Mouse (Mus musculus) liver, adult 2 months (tissue): Measurements from ENCODE around the gene Rabep2. TPM values are rescaled to one million over a fixed set of nuclear protein-coding genes. Genes with fewer than 3 reads are reported as not detected.

Experiments
- DNase-seq: peaks from one replicate; pipeline ENCODE4 v3.0.0-alpha.2; 2011; ENCODE audit warnings: low read depth, low spot score; ENCODE audit errors: extremely low read depth
- H3K27ac ChIP-seq: fragments of 200-500 bp; replicated peaks from 2 replicates; pipeline ENCODE4 v1.5.1; 2012; ENCODE audit warnings: low read depth, mild to moderate bottlenecking, control low read depth, inconsistent platforms, low read length; ENCODE audit not compliant: insufficient read depth
- H3K27me3 ChIP-seq: fragments of 200-500 bp; 2 replicates; pipeline ENCODE4 v1.6.1; 2012; ENCODE audit warnings: mild to moderate bottlenecking, moderate library complexity, low read length, inconsistent platforms; ENCODE audit not compliant: control insufficient read depth, insufficient read depth
- H3K36me3 ChIP-seq: fragments of 200-500 bp; 2 replicates; pipeline ENCODE4 v1.6.1; 2012; ENCODE audit warnings: low read length, inconsistent platforms; ENCODE audit not compliant: control insufficient read depth, insufficient read depth
- H3K4me1 ChIP-seq: fragments of 200-500 bp; 2 replicates; pipeline ENCODE4 v1.6.1; 2011; ENCODE audit warnings: low read length; ENCODE audit not compliant: control insufficient read depth, insufficient read depth
- H3K4me3 ChIP-seq: fragments of 200-500 bp; 2 replicates; pipeline ENCODE4 v1.5.1; 2011; ENCODE audit warnings: low read depth, mild to moderate bottlenecking, control low read depth, low read length, moderate library complexity; ENCODE audit not compliant: insufficient read depth
- H3K79me2 ChIP-seq: fragments of 200-500 bp; 2 replicates; pipeline ENCODE4 v1.6.1; 2012; ENCODE audit warnings: inconsistent platforms, mild to moderate bottlenecking, low read length, moderate library complexity; ENCODE audit not compliant: control insufficient read depth, insufficient read depth
- H3K9ac ChIP-seq: fragments of 200-500 bp; 2 replicates; pipeline ENCODE4 v1.6.1; 2012; ENCODE audit warnings: low read depth, mild to moderate bottlenecking, control low read depth, inconsistent platforms, low read length
- CTCF ChIP-seq: fragments of 200-500 bp; IDR thresholded peaks from 2 replicates; pipeline ENCODE4 v1.5.1; 2011; ENCODE audit warnings: low read depth, low read length, control low read depth
- POLR2A ChIP-seq: fragments of 200-500 bp; IDR thresholded peaks from 2 replicates; pipeline ENCODE4 v1.6.1; 2011; ENCODE audit warnings: low read length, control low read depth; ENCODE audit not compliant: insufficient read depth; ENCODE audit errors: extremely low read depth
- WGBS: fragments of 180-500 bp; shearing (Covaris S2); methylation state at CpG from one replicate; pipeline ENCODE4 v1.1.7; 2018; 5-methylcytosine and 5-hydroxymethylcytosine counted together
- polyA plus RNA-seq: library from polyadenylated mRNA; depleted of rRNA; stranded (reverse); fragments of >200 nt; gene quantifications from 2 replicates; pipeline ENCODE4 v1.2.3, GENCODE M21; 2012
- total RNA-seq: library from RNA; depleted of rRNA; stranded (reverse); fragments of >200 nt; gene quantifications from 2 replicates; pipeline ENCODE4 v1.2.3, GENCODE M21; 2014

Gene Rabep2
- total and polyA plus RNA-seq, 2 experiments = 6.5 to 15.1 TPM

- DNase-seq = no peak
- Histone ChIP-seq H3K79me2 (no peaks in the 10 kb centered on the region), H3K36me3 (no peaks in the 10 kb centered on the region), H3K27me3 (no peaks in the 10 kb centered on the region), H3K27ac (no peak within 1 kb of the TSS), H3K9ac (no peak within 1 kb of the TSS), H3K4me1 (no peaks in the 10 kb centered on the region), H3K4me3 (no peak within 1 kb of the TSS)
- 94% methylated on average over 6 of the region's 6 CpGs for WGBS
- no peak for TF ChIP-seq CTCF
- no peak for TF ChIP-seq POLR2A
These were observed 13.8 kb upstream of the Rabep2 start, which contains the start of gene Cd19 for GRCm38 (mm10) chr7:126414725-126415124. Gene Cd19, minus strand, starts transcription at chr7:126414889.

GRCm38 (mm10) chr7:126416615-126417014 lies 11.9 kb upstream of the Rabep2 start:
- no peak overlapping the region for H3K27ac ChIP-seq
- no peak for TF ChIP-seq POLR2A
- TF ChIP-seq CTCF = no peak
- H3K27me3 ChIP-seq = no peaks in the 10 kb centered on the region
- 86% methylated on average over 2 of the region's 2 CpGs for WGBS
- no peak overlapping the region for H3K9ac ChIP-seq
- no peaks in the 10 kb centered on the region for H3K79me2 ChIP-seq
- DNase-seq = no peak
- H3K36me3 ChIP-seq = no peaks in the 10 kb centered on the region
- H3K4me3 ChIP-seq = no peak overlapping the region
- H3K4me1 ChIP-seq = no peaks in the 10 kb centered on the region

- DNase-seq = no peak
These were observed 11.5 kb upstream of the Rabep2 start for GRCm38 (mm10) chr7:126417045-126417444.

DNA sequence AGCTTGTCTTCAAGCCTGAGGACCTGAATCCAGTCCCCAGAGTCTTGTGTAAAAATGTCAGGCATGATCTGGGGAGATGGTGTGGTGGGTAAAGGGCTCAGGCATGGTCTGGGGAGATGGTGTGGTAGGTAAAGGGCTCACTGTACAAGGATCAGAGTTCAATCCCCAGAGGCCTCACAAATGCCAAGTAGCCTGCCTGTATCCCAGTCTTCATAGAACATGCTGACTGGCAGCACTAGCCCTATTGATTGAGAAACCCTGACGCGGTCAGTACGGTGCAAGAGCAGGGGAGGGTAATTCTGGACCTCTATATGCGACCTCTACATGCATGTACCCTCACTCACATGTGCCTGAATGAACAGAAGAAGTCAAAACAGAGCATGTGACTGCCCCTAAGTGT lies 11.0 kb upstream of the Rabep2 start:
- Histone ChIP-seq H3K4me1 (no peaks in the 10 kb centered on the region), H3K9ac (no peak overlapping the region), H3K27me3 (no peaks in the 10 kb centered on the region), H3K4me3 (no peak overlapping the region), H3K79me2 (no peaks in the 10 kb centered on the region), H3K27ac (no peak overlapping the region), H3K36me3 (no peaks in the 10 kb centered on the region)
- 78% methylated on average over 4 of the region's 4 CpGs for WGBS
- no peak for DNase-seq
- TF ChIP-seq POLR2A (no peak), CTCF (no peak)

More at GRCm38 (mm10) chr7:126417045-126417444, 11.5 kb upstream of the Rabep2 start:
- WGBS = 86% methylated on average over 8 of the region's 8 CpGs
- H3K4me1 ChIP-seq = no peaks in the 10 kb centered on the region
- TF ChIP-seq CTCF = no peak
- TF ChIP-seq POLR2A = no peak
- H3K27me3 ChIP-seq = no peaks in the 10 kb centered on the region
- no peaks in the 10 kb centered on the region for H3K36me3 ChIP-seq
- no peak overlapping the region for H3K9ac ChIP-seq
- H3K4me3 ChIP-seq = no peak overlapping the region
- no peaks in the 10 kb centered on the region for H3K79me2 ChIP-seq
- H3K27ac ChIP-seq = no peak overlapping the region

GRCm38 (mm10) chr7:126418496-126418895 lies 10.1 kb upstream of the Rabep2 start:
- WGBS = 56% methylated on average over 3 of the region's 3 CpGs
- DNase-seq = no peak
- no peaks in the 10 kb centered on the region for H3K79me2 ChIP-seq
- H3K4me3 ChIP-seq = no peak overlapping the region
- H3K27me3 ChIP-seq = no peaks in the 10 kb centered on the region
- no peaks in the 10 kb centered on the region for H3K36me3 ChIP-seq
- no peaks in the 10 kb centered on the region for H3K4me1 ChIP-seq
- H3K9ac ChIP-seq = no peak overlapping the region
- TF ChIP-seq CTCF (no peak), POLR2A (no peak)
- H3K27ac ChIP-seq = no peak overlapping the region

DNA sequence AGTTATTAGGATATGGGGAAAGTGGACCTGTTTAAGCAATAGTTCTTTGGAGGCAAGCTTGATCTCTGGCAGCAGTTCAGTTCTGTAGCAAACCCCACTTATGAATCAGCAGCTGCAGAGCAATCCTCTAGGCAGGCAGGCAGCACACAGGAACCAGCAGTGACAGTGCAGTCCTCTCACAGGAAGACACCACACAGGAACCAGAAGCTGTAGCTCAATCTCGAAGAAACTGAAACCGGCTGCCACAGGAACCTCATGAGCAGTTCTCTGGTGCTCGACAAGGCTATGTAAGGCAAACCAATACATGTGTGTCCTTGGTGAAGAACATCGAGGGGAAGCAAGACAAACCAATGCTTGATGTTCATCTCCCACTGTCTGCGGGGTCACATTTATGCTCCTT lies 6.8 kb upstream of the Rabep2 start:
- no peak overlapping the region for H3K9ac ChIP-seq
- WGBS = 85% methylated on average over 5 of the region's 5 CpGs
- H3K27ac ChIP-seq = no peak overlapping the region
- TF ChIP-seq POLR2A = no peak
- no peak for TF ChIP-seq CTCF
- no peaks in the 10 kb centered on the region for H3K79me2 ChIP-seq
- no peaks in the 10 kb centered on the region for H3K36me3 ChIP-seq
- DNase-seq = no peak
- no peaks in the 10 kb centered on the region for H3K27me3 ChIP-seq
- no peaks in the 10 kb centered on the region for H3K4me1 ChIP-seq
- H3K4me3 ChIP-seq = no peak overlapping the region
